In genomic region chr12:95457480-95457879, GRCm38 (mm10) we compare ENCODE assay signal across 14 mouse cellular contexts.
"Had no signal": no experiment of that assay in that cellular context is flagged by ENCODE, and none has a peak within 500 bp of the region (broad histone marks: within the 10 kb centered on the region; RNA-seq: fewer than 3 reads in every experiment).

No protein-coding gene starts in this region.

- H3K9ac ChIP-seq: lung, embryonic 14.5 days; midbrain, embryonic 13.5 days; midbrain, embryonic 15.5 days; neural tube, embryonic 12.5 days; stomach, embryonic 15.5 days had no signal

- H3K36me3 ChIP-seq: midbrain, embryonic 13.5 days; midbrain, embryonic 15.5 days; neural tube, embryonic 12.5 days; stomach, embryonic 15.5 days had no signal

- H3K4me3 ChIP-seq: megakaryocyte, embryonic 14.5 days; midbrain, embryonic 13.5 days; midbrain, embryonic 15.5 days; neural tube, embryonic 12.5 days; stomach, embryonic 15.5 days had no signal

- H3K27me3 ChIP-seq: megakaryocyte, embryonic 14.5 days; midbrain, embryonic 13.5 days; midbrain, embryonic 15.5 days; neural tube, embryonic 12.5 days; stomach, embryonic 15.5 days had no signal

- H3K4me2 ChIP-seq: lung, embryonic 14.5 days; midbrain, embryonic 11.5 days; midbrain, embryonic 13.5 days; midbrain, embryonic 15.5 days; neural tube, embryonic 12.5 days; stomach, embryonic 15.5 days had no signal

- H3K27ac ChIP-seq: midbrain, embryonic 13.5 days; midbrain, embryonic 15.5 days; neural tube, embryonic 12.5 days; stomach, embryonic 15.5 days; stomach, postnatal 0 days had no signal

- H3K9me3 ChIP-seq: megakaryocyte, embryonic 14.5 days; midbrain, embryonic 13.5 days; midbrain, embryonic 15.5 days; neural tube, embryonic 12.5 days; stomach, embryonic 15.5 days had no signal

- ATAC-seq: midbrain, embryonic 13.5 days; midbrain, embryonic 15.5 days had no signal

- H3K4me1 ChIP-seq: megakaryocyte, embryonic 14.5 days; midbrain, embryonic 13.5 days; midbrain, embryonic 15.5 days; neural tube, embryonic 12.5 days; stomach, embryonic 15.5 days had no signal

- DNase-seq: lung, embryonic 14.5 days; lung, postnatal 10 days; lung, postnatal 4 days; right cerebral cortex, postnatal 14 days; thymus, adult 2 months; thymus, postnatal 25 days; thymus, postnatal 4 days had no signal
